Mouse (Mus musculus) testis, postnatal 10 days (tissue): ENCODE data around the gene Crispld2.

ENCODE experiments used
- DNase-seq: peaks from one replicate; pipeline ENCODE4 v3.0.0; 2021; ENCODE audit warnings: low spot score

The Crispld2 gene

GRCm38 (mm10) chr8:120036111-120036510 lies 43.9 kb downstream of the Crispld2 start:
- DNase-seq, result no peak

DNA sequence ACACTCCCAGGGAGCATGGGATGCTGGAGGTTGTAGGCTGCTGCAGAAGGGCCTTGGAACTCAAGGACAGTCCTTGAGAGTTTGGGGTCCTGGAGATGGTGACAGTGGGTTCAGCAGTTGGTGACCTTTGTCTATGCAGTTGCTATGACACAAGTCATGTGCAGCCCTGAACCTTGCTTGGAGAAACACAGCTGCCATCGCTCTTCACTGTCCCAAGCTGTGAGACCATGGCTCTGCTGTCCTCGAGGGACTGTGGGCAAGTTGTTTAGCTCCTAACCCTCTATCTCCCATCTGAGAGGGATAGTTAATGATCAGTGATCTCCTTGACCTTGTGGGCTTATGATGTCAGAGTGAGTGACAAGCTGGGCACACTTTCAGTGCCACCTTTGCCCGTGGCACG lies 44.3 kb downstream of the Crispld2 start:
- DNase-seq, result no peak

DNA sequence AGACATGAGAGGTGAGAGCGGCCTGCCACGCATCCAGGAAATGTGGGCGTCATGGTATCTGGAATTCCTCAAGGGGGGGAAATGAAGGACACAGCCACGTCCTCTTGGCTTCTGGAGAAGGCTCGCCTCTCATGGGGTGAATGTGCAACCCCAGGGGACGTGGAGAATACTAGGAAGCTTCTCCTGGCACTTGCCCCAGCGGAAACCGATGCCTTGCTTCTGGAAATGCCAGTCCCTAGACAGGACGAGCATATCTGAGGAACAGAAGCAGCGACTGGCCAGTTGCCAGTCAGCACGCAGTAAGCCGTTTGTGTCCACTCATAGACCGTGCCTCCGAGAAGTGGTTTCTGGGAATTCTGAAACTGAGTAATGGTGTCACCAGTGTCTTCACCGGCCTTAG lies 45.0 kb downstream of the Crispld2 start:
- DNase-seq, result no peak

DNA sequence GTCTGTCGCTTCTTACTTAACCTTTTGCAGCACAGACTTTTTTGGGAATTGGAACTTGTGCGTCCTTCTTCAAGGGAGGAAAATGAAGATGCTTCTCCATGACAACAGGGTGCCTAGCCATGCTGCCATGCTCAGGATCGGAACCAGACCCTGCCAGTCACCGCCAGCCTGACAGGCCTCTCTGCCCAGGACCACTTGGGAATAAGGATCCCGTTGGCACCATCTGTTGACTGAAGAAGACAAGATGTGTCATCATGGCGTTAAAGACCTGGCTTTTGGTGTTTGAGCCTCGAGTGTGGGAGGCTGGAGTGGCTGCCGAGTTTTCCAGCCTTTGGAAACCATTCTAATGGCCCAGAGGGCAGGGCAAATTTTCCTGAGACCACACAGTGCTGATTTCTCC lies 45.4 kb downstream of the Crispld2 start:
- DNase-seq, result no peak

DNA sequence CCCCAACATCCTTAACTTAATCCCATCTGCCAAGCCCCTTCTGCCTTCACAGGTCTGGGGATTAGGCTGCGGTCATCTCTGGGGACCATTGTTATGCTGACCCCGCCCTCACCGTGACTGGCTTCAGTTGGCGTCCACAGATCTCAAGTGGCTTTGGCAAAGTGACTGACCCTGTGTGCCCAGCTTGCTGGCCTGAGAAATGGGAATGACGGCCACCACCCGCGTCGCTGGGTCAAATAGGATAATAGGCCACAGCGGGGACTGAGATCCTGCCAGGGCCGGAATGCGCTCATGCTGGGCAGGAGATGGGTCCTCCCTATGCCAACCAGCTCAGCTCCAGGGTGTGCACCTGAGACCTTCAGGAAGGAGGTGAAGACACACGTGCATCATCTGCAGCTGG lies 46.5 kb downstream of the Crispld2 start:
- no peak for DNase-seq

DNA sequence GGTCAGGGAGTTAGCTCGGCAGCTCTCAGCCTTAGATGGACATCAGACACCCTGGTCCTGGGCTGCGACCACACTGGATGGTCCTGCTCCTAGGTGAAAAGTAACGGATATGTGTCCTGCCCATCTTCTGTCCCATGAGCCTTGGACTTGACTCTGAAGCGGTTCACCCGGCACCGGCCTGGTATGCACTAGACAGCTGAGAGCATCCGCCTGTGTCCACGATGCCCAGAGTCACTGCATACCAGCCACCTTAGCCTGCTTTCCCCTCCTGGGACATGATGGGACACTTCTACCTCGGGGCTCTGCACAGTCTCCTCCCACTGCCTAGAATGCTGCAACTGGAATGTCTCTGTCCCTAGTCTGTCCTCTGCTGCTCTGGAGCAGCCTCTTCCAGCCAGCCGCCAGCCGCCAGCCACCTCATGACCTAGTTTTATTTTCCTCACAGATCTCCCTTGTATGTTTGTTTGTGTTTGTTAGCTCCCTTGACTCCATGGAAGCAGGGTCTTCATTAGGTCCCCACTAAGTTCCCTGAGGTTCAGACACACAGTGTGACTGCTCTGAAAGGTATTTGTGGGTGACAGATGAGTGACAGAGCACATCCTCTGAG lies 47.2 kb downstream of the Crispld2 start:
- no peak for DNase-seq

DNA sequence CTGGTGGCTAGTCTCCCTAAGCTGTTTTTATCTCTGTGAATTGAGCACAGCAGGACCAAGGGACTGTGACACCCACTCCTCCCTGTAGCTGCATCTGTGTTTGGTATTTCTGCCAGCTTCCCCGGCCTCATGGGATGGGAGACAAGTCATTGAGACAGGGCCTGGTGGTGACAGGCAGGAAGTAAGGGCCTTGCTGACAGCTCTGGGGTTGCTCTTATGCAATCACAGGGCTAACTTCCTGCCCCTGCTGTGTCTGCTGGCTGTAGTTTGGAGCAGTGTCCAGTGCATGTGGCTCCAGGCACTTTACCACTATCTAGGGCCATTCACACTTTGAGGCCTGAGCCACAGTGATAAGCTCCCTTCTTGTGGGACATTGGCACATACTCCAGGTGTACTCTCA lies 48.6 kb downstream of the Crispld2 start:
- no peak for DNase-seq

DNA sequence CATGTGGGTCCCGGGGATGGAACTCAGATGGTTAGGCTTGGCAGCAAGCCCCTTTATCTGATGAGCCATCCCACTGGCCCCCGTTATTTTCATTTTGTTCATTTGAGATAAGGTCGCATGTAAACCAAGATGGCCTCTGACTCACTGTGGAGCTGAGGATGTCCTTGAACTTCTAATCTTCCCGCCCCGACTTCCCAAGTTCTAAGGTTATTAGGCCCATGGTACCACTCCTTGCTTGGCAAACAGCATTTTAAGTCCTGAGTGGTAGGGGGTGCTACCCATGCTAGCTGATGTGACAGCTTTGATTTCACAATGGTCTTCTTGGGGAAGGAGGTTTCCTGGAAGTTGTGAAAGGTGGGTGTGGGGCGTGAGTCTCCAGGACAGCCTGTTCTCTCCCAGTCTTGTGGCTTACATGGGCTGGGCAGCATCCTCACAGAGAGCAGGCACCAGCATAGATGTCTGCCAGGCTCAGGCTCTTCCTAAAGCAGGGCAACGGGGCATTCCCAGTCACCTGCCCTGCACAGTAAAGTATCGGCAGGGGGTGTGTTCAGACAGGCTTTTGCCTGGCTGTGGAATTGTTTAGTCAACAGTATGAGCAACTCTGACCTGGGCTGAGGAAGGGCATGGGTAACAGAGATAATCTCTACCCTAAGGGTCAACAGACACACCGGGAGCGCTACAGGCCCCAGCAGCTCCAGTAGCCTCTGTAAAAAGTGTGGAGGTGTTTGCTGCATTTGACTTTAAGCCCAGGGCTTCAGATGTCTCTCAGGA lies 50.5 kb downstream of the Crispld2 start:
- DNase-seq, result no peak

DNA sequence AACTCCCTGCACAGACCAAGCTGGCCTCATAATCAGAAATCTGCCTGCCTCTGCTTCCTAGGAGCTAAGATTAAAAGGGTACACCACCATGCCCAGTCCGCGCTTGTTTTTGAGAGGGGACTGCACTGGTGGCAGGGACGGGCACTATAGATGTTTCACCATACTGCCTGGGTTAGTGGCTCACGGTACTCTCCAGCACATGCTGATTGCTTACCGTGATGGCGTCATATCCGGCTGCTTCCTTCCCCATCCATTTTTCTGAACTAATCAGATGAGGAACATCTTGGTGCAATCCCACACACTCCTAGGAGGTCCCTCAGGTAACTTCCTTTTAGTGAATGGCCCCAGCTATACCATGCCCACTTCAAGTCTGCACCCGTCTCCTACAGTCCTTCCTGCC lies 52.7 kb downstream of the Crispld2 start:
- no peak for DNase-seq

DNA sequence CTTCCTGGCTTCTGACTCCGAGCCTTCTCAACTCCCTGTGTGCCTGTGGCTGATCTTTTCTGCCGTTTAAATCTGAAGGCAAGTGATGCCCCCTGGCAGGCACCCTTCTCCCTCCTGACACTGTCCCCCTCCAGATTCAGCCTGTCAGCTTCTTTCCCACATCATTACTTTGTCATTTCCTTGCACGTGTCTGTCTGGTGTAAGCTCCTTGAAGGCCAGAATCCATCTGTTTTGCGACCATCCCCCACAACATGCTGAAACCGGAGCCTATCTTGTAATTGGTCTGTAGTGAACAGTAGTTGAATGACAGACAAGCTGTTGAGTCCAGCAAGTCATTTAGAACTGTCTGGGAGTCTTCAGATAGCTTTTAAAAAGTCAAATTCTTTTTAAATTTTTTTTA lies 53.2 kb downstream of the Crispld2 start:
- DNase-seq, result no peak

- DNase-seq, result peak; percentile 80
Observed at GRCm38 (mm10) chr8:120046258-120047020, 54.2 kb downstream of the Crispld2 start.

DNA sequence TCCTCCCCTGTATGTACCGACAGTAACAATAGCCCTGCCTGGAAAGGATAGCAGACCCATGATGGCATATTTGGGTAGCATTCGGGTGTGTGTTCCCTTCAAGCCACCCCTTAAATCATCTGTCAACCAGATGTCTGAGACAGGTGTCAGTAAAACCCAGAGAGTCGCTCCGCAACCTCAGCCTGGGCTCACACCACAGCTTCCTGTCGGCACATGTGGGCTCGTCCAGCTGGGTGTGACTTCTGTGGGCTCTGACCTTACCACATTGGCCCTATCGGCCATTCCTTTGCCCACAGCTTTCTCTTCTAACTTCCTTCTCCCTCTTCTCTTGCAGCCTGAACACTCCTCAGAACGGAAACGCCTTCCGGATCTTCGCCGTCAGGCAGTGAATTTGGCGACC lies 57.7 kb downstream of the Crispld2 start:
- DNase-seq, result no peak

DNA sequence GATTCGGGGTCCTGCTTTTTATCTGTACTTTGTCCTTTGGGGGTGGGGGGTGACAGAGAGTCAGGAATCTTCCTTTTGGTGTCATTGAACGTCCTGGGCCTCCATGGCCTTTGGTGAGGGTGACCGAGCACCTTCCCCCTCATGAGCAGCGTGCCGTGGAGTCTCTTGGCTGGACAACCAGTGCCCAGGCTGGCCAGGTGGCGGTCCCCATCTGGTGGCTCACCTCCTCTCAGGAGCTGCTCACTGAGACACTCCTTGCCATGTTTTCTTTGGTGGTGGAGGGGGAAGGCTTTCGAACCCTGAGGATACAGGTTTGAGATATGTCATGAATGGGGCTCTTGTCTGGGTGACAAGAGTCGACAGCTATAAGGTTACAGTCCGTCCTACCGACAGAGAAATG lies 58.1 kb downstream of the Crispld2 start:
- DNase-seq, result no peak

- no peak for DNase-seq
Observed at GRCm38 (mm10) chr8:120051006-120051405, 58.8 kb downstream of the Crispld2 start.

- no peak for DNase-seq
Observed at GRCm38 (mm10) chr8:120051908-120052307, 59.7 kb downstream of the Crispld2 start.

- DNase-seq, result no peak
Observed at GRCm38 (mm10) chr8:120052318-120052717, 60.1 kb downstream of the Crispld2 start.

- no peak for DNase-seq
Observed at GRCm38 (mm10) chr8:120054833-120055232, 62.6 kb downstream of the Crispld2 start.

- no peak for DNase-seq
Observed at GRCm38 (mm10) chr8:120057078-120057477, 64.8 kb downstream of the Crispld2 start.

- DNase-seq, result no peak
Observed at GRCm38 (mm10) chr8:120062742-120063141, 70.5 kb downstream of the Crispld2 start.

- no peak for DNase-seq
Observed at GRCm38 (mm10) chr8:120063326-120063725, 71.1 kb downstream of the Crispld2 start.

DNA sequence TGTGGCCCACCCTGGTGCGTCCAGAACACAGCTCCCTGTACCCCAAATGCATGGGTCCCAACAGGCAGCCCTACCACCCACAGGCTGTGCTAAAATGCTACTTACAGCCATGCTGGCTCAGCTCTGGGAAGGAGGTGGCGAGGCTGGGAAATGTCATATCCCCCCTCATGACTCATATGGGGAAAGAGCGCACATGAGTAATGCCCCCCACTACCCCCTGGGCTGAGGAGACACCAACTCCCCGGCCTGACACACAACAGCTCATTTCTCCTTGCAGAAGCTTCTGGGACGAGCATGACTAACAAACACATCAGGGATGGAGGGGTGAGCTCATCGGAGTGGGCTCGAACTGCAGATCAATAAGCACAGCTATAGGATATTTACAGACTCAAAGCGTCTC lies 73.4 kb downstream of the Crispld2 start:
- no peak for DNase-seq

GRCm38 (mm10) chr8:120066226-120066625 lies 74.0 kb downstream of the Crispld2 start:
- no peak for DNase-seq
